Mouse (Mus musculus) midbrain, embryonic 11.5 days (tissue): ENCODE data around the gene Napb. TPM values are rescaled to one million over a fixed set of nuclear protein-coding genes. Genes with fewer than 3 reads are reported as not detected.
A peak's percentile ranks its signal among the peaks of the same experiment; 100 is the strongest.
"Not testable (repeated sequence)": the region's sequence is repeated elsewhere in the genome, so short reads cannot be mapped to it uniquely, and the experiment has no call there.

Experiments
- ATAC-seq: fragments of 200-750 bp; cut with Nextera tagmentation; 2 replicates; pipeline ENCODE4 v1.8.0; 2017; ENCODE audit warnings: moderate TSS enrichment, moderate library complexity; ENCODE audit not compliant: low FRiP score
- DNase-seq: peaks from one replicate; pipeline ENCODE4 v3.0.0; 2015; ENCODE audit warnings: low spot score; ENCODE audit errors: missing footprints
- H3K27ac ChIP-seq: fragments of 300-500 bp; sonication (generic); 2 replicates; pipeline ENCODE4 v1.5.1; 2014; ENCODE audit warnings: low read depth, low read length
- H3K27me3 ChIP-seq: fragments of 300-500 bp; sonication (generic); 2 replicates; pipeline ENCODE4 v1.6.1; 2014; ENCODE audit warnings: mild to moderate bottlenecking, low read length, moderate library complexity, mixed read lengths; ENCODE audit not compliant: control insufficient read depth, insufficient read depth
- H3K36me3 ChIP-seq: fragments of 300-500 bp; sonication (generic); 2 replicates; pipeline ENCODE4 v1.6.1; 2014; ENCODE audit warnings: mild to moderate bottlenecking, low read length, moderate library complexity, mixed read lengths; ENCODE audit not compliant: control insufficient read depth, insufficient read depth
- H3K4me1 ChIP-seq: fragments of 300-500 bp; sonication (generic); 2 replicates; pipeline ENCODE4 v1.6.1; 2014; ENCODE audit warnings: low read length; ENCODE audit not compliant: control insufficient read depth, insufficient read depth
- H3K4me2 ChIP-seq: fragments of 300-500 bp; sonication (generic); 2 replicates; pipeline ENCODE4 v1.6.1; 2014; ENCODE audit warnings: mild to moderate bottlenecking, moderate library complexity
- H3K4me3 ChIP-seq: fragments of 300-500 bp; sonication (generic); 2 replicates; pipeline ENCODE4 v1.5.1; 2014; ENCODE audit warnings: low read depth, low read length
- H3K9ac ChIP-seq: fragments of 300-500 bp; sonication (generic); 2 replicates; pipeline ENCODE4 v1.6.1; 2014; ENCODE audit warnings: low read length
- H3K9me3 ChIP-seq: fragments of 300-500 bp; sonication (generic); 2 replicates; pipeline ENCODE4 v1.6.1; 2016; ENCODE audit warnings: low read length; ENCODE audit not compliant: control insufficient read depth
- WGBS: fragments of 180-500 bp; shearing (Covaris S2); extraction: QIAGEN DNeasy Blood & Tissue Kit; methylation state at CpG from one replicate; pipeline ENCODE4 v1.1.7; 2014; 5-methylcytosine and 5-hydroxymethylcytosine counted together
- polyA plus RNA-seq: library from polyadenylated mRNA; unstranded; fragments of >200 nt; fragmentation: Nextera tagmentation; extraction: Ambion mirVana; gene quantifications from 2 replicates; pipeline ENCODE4 v1.2.1, GENCODE M21; 2014

The Napb gene
- polyA plus RNA-seq: 17.1 and 23.6 TPM in 2 replicates

DNA sequence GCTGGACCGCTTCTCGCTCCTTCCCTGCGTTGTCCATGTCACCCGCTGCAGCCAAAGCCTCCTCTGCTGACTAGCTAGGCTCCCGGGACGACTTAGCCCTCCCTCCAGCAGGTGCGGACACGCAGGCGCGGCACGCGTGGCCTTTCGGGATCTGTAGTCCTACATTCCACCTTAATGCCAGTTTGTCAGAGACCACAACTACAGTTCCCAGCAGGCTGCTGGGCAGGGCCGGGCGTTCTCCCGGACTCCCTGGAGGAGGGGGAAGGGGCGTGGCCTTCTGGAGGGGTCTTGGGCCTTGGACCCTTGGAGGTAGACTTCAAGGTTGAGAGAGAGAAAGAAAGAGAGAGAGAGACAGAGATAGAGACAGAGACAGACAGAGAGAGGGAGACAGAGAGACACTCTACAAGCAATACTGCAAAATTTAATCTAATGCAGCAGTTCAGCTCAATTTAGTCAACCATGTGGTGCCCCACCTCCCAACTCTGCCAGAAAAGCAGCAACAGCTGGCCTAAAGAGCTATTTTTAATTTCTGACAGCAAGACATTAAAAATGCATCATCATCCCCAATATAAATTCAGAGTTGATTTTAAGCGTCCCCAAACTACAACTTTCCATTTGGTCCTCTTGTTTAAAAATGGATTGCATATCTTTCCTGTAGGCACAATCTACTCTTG lies at the start of gene Napb:
Gene Napb (minus strand): TSS at position 141 of the 674 bp plus-strand sequence.
- no peaks in the 10 kb centered on the region for H3K36me3 ChIP-seq
- H3K4me2 ChIP-seq: peak within 1 kb of the TSS; percentile 94
- H3K4me1 ChIP-seq: peaks cover 4% of the 10 kb centered on the region; the same call in 1 of the 2 replicates
- H3K9me3 ChIP-seq: peaks cover 5% of the 10 kb centered on the region; the same call in 1 of the 2 replicates
- no peaks in the 10 kb centered on the region for H3K27me3 ChIP-seq
- WGBS: 4% methylated on average over 18 of the region's 18 CpGs
- H3K27ac ChIP-seq: no peak within 1 kb of the TSS
- DNase-seq (peak; percentile 99), ATAC-seq (peak; percentile 100)
- H3K4me3 ChIP-seq: peak within 1 kb of the TSS; percentile 66
- H3K9ac ChIP-seq: peak within 1 kb of the TSS; percentile 83

DNA sequence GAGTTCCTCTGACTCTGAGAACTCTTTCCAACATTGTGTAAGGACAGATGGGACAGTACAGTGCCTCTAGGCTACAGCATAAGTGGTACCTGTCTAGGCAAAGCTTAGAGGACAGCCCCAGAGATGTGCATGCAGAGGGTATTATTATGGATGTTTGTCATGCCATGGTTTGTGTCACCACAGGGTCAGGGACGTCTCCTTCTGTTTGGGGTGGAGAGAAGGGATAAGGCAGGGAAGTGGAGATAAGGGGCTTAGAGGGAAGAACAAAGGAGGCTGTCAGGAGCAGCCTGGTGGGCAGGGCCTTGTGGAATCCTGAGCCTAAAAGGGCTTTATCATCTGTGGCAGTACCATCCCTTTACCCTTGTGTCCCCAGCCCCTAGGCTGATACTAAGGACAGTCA lies 49.4 kb upstream of the Napb start, which contains the start of gene 8030411F24Rik:
Gene 8030411F24Rik (plus strand): TSS at position 301 of the 400 bp plus-strand sequence.
- Histone ChIP-seq H3K27me3 (no peaks in the 10 kb centered on the region), H3K4me2 (no peak within 1 kb of the TSS), H3K36me3 (no peaks in the 10 kb centered on the region), H3K4me1 (no peaks in the 10 kb centered on the region), H3K9me3 (no peaks in the 10 kb centered on the region), H3K4me3 (no peak within 1 kb of the TSS), H3K9ac (no peak within 1 kb of the TSS), H3K27ac (no peak within 1 kb of the TSS)
- 5% methylated on average over 1 of the region's 1 CpGs for WGBS
- DNase-seq (no peak), ATAC-seq (no peak)

DNA sequence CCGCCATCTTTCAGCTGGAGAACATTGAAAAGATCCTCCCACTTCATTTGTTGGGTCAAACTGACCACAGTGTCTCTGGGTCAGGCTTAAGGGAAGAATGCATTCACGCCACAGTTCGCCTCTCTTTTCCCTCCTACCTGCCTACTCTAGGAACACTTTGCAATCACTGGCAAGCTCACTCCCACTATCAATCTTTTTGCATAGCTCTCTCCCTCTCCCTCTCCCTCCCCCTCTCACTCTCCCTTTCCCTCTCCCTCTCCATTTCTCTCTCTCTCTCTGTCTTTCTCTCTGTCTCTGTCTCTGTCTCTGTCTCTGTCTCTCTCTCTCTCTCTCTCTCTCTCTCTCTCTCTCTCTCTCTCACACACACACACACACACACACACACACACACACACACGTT lies 39.1 kb upstream of the Napb start, which contains the start of gene Cst11:
Gene Cst11 (minus strand): TSS at position 101 of the 400 bp plus-strand sequence.
- DNase-seq, H3K9ac ChIP-seq, H3K4me1 ChIP-seq, H3K36me3 ChIP-seq, H3K9me3 ChIP-seq, H3K4me3 ChIP-seq, H3K27me3 ChIP-seq, ATAC-seq, H3K4me2 ChIP-seq, H3K27ac ChIP-seq: not testable (repeated sequence)
- WGBS: 80% methylated on average over 4 of the region's 4 CpGs

DNA sequence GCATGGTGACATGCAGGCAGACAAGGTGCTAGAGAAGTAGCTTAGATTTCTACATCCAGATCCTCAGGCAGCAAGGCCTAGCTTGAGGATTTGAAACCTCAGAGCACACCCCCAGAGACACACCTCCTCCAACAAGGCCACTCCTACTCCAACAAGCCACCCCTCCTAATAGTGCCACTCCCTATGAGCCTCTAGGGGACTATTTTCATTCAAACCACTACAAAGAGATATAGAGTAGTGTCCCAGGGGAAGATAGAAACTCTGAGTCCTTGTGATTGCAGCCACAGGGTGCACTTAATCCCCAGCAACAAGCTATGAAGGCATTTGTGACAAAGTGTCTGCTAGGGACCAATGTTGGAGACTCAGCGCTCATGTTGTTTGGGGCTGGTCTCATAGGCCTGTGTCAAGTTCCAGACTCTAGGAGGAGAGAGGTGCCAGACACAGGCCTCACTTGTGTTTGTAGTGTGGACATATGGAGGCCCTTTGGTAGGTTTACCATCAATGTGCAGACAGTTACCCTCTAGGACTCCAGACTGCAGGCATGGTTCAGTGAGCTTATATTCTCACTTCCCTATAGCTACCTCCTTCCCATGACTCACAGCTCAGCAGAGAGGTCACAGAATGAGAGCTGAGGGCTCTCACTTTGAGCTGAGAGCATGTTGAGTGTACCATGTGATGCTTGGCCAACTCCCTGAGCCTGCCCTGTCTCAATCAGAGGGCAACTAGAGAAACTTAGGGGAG lies 31.6 kb upstream of the Napb start:
- Histone ChIP-seq H3K4me3 (no peak overlapping the region), H3K27ac (no peak overlapping the region), H3K4me1 (no peaks in the 10 kb centered on the region), H3K4me2 (no peak overlapping the region), H3K9ac (no peak overlapping the region), H3K9me3 (no peaks in the 10 kb centered on the region), H3K36me3 (no peaks in the 10 kb centered on the region), H3K27me3 (no peaks in the 10 kb centered on the region)
- 96% methylated on average over 1 of the region's 1 CpGs for WGBS
- no peak for ATAC-seq
- DNase-seq: no peak

DNA sequence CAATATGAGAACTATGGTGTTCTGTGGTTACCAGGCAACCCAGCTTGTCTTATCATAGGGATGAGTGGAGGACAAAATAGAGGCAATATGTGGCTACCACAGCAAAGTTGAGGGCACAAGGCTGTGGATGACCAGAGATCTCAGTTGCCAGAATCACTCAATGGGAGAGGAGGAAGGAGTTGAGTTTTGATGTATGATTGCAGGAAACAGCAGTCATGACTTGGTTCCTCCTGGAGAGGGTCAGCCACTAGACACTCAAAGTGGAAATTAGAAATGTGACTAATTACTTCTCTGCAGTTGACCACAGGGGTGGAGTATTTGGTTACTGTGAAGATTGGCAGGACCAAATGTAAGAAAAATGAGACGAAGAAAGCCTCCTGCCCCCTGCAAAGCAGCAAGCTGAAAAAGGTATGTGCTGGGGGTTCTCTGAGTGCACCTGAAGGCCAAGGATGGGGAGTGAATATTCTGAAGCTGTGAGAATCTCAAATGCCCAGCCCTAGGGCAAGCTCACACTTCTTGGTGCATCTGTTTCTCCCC lies 22.1 kb upstream of the Napb start:
- no peak for ATAC-seq
- Histone ChIP-seq H3K4me3 (no peak overlapping the region), H3K27me3 (no peaks in the 10 kb centered on the region), H3K4me1 (no peaks in the 10 kb centered on the region), H3K9me3 (no peaks in the 10 kb centered on the region), H3K36me3 (no peaks in the 10 kb centered on the region), H3K27ac (no peak overlapping the region), H3K4me2 (no peak overlapping the region), H3K9ac (no peak overlapping the region)
- peak; percentile 70 for DNase-seq
- 80% methylated on average over 1 of the region's 1 CpGs for WGBS

DNA sequence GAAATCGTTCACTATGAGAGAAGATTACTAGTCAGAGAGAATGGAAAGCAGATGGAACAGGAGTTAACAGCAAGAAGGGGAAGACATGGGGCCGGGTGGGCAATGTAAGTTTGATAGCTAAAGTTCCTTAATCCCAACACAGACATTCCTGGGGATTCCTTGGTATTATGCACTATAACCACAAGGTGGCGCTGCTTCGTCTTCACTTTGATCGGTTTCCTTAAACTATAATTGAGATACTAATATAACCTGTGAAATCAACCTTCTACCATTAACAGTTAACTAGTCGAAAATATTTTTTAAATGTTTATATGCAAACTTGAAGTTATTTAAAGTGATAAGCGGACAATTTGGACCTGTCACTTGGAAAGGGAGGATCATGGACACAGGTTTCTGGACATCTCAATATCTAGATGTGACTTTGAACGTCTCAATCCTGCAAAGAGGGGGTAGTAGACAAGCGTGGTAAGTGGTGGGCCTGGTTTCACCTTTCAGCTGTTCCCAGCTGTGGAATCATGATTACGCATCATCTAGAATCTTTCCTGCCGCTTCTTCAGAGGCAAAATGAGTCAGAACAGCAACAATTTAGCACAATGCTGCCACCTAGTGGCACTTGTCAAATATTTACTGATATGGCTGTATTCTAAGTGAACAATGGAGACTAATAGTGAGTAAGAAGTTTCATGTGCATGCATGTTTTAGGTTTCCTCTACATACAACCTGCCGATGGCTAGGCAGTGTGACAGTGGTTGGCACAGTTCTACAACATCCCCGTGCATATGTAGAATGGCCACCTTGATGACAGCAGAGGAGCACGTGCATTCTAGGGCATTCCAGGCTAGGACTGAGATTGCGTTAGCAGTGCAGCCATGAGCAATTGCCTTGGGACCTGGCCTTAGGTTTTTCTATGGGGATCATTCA lies 19.9 kb upstream of the Napb start:
- ATAC-seq (peak; percentile 82), DNase-seq (peak; percentile 95)
- H3K27ac ChIP-seq: no peak overlapping the region
- peak overlapping the region; percentile 29; the same call in 1 of the 2 replicates for H3K4me2 ChIP-seq
- no peak overlapping the region; the same call in 1 of the 2 replicates for H3K4me3 ChIP-seq
- no peaks in the 10 kb centered on the region for H3K27me3 ChIP-seq
- H3K9me3 ChIP-seq: no peaks in the 10 kb centered on the region
- no peak overlapping the region for H3K9ac ChIP-seq
- H3K36me3 ChIP-seq: no peaks in the 10 kb centered on the region
- no peaks in the 10 kb centered on the region for H3K4me1 ChIP-seq
- WGBS: 19% methylated on average over 15 of the region's 15 CpGs

DNA sequence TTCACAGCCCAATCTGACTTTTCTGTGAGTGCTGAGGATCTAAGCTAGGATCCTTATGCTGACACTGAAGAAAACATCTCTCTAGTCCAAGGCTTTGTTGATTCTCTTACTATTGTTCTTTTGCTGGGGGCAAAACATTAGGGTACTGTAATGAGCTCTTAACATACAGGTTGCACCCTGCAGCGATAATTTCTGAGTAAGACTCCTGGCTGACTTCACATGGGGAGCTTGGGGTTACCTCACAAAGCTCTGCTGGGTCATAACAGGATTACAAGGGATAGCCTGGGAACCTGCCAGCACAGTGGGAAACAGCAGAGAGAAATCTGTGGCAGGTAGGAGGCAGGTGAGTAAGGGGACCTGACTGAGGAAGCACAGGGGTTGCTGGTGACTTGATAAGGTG lies 17.8 kb upstream of the Napb start, which contains the start of gene Cstl1:
Gene Cstl1 (plus strand): TSS at position 301 of the 400 bp plus-strand sequence.
- H3K36me3 ChIP-seq: no peaks in the 10 kb centered on the region
- H3K4me3 ChIP-seq: no peak within 1 kb of the TSS
- H3K9ac ChIP-seq: no peak within 1 kb of the TSS
- no peaks in the 10 kb centered on the region for H3K9me3 ChIP-seq
- ATAC-seq (no peak), DNase-seq (no peak)
- no peaks in the 10 kb centered on the region for H3K27me3 ChIP-seq
- no peak within 1 kb of the TSS for H3K27ac ChIP-seq
- H3K4me1 ChIP-seq: no peaks in the 10 kb centered on the region
- WGBS: 74% methylated on average over 1 of the region's 1 CpGs
- H3K4me2 ChIP-seq: no peak within 1 kb of the TSS

DNA sequence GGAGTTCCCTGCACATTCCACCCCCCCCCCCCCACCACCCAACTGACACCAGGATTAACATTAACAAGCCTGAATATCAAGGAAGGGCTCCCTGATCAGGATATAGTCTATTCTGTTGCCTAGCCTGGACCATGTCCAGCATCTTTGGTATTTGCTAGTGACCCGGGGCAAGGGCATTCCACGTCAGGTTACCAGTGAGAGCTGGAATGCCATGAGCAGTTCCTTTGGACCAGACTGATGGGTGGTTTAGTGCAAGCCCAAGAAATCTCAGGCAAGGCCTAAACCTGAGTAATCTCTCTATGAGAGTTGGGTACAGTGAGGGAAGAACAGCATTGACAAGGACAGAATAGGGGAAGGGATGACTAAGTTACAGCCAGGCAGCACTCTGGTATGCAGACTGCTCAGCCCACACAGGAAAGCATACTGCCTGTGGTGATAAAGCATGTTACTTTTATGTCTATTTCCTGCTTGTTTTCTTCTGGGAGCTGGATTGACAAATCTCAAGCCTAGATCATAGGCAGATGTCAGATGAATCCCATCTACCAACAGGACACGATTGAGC lies 11.7 kb upstream of the Napb start:
- H3K9me3 ChIP-seq: no peaks in the 10 kb centered on the region
- H3K36me3 ChIP-seq: no peaks in the 10 kb centered on the region
- no peak overlapping the region for H3K4me2 ChIP-seq
- 85% methylated on average over 3 of the region's 3 CpGs for WGBS
- H3K4me3 ChIP-seq: no peak overlapping the region
- DNase-seq (peak; percentile 35), ATAC-seq (no peak)
- no peak overlapping the region for H3K9ac ChIP-seq
- H3K27me3 ChIP-seq: no peaks in the 10 kb centered on the region
- H3K27ac ChIP-seq: no peak overlapping the region
- H3K4me1 ChIP-seq: no peaks in the 10 kb centered on the region
